Mouse (Mus musculus): ENCODE measurements around the gene Mical1. TPM values are rescaled to one million over a fixed set of nuclear protein-coding genes. Genes with fewer than 3 reads are reported as not detected.

The Mical1 gene
- total and polyA plus RNA-seq, 3 experiments: 1.3 to 15.7 TPM; not detected in 1

DNA sequence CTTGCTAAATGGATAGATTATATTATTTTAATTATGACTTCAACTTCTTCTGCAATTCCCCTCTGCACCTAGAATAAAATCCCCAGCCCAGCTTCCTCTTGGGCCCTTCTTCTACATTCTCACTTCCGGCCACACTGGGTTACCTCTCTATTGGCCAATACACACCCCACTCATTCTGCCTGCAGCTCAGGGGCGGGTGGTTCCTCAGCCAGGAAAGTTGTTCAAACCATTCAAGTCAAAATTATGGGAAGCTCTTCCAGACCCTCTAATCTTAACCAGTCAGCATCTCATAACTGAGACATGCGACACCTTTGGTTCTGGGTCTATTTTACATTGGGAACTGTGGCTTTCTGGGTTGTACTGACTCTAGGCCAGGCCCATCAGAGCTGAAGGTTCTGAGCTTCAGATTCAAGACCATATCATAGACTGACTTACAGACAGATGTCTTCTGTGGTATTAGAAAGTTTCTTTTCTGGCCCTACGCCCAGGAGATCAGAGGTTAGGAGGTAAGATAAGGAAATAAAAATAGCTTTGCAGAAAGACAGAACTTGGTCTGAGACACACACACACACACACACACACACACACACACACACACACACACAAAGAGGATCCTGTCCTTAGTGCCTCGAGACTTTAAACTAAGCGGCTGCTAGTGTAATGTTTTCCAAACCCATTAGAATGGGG is 2.2 kb upstream of the Mical1 start (continued):
- TF ChIP-seq NRF1 (IDR thresholded peaks at IDR 0.05; ENCODE audit: insufficient read depth, low read depth, low read length, poor library complexity, severe bottlenecking) (no peak), POLR2AphosphoS5 (IDR thresholded peaks at IDR 0.05; ENCODE audit: borderline replicate concordance, low read depth, low read length) (no peak), E2F4 (IDR thresholded peaks at IDR 0.05; ENCODE audit: borderline replicate concordance, low read depth, low read length) (no peak)

- Histone ChIP-seq H3K79me2 (ENCODE audit: control insufficient read depth, insufficient read depth, low read length, poor library complexity) (no peaks in the 10 kb centered on the region), H3K4me3 (ENCODE audit: control insufficient read depth in 1 of 2, insufficient read depth in 1 of 2, low read depth in 2 of 2, low read length in 2 of 2) (no peak overlapping the region), H3K36me3 (ENCODE audit: control insufficient read depth in 1 of 2, insufficient read depth in 2 of 2, low read length in 2 of 2) (peaks cover 0 to 29% of the 10 kb centered on the region in 2 experiments; a peak in 2 of 4 replicates), H3K9me3 (replicated peaks; ENCODE audit: insufficient read depth, low read length) (no peaks in the 10 kb centered on the region), H3K27ac (ENCODE audit: control insufficient read depth, low read depth, low read length) (peak overlapping the region; percentile 55), H3K9ac (ENCODE audit: control insufficient read depth, low read depth, low read length, poor library complexity, severe bottlenecking) (peak overlapping the region; percentile 31), H3K4me1 (ENCODE audit: control insufficient read depth in 1 of 2, insufficient read depth in 2 of 2, low read length in 2 of 2) (peaks cover 18 to 38% of the 10 kb centered on the region in 2 experiments), H3K27me3 (ENCODE audit: control insufficient read depth in 1 of 2, insufficient read depth in 2 of 2, low read length in 2 of 2) (no peaks in the 10 kb centered on the region)
- peak; percentile 44 for DNase-seq (ENCODE audit: low read depth, low spot score)
- TF ChIP-seq TAL1 (IDR thresholded peaks at IDR 0.05; ENCODE audit: low read length) (peak; percentile 68), ZKSCAN1 (IDR thresholded peaks at IDR 0.05; ENCODE audit: low read depth, low read length) (no peak), GATA1 (IDR thresholded peaks at IDR 0.05; ENCODE audit: low read depth, low read length) (peak; percentile 70), MAX (IDR thresholded peaks at IDR 0.05; ENCODE audit: low read length) (no peak), MYB (IDR thresholded peaks at IDR 0.05; ENCODE audit: low read depth, low read length) (no peak), POLR2AphosphoS5 (IDR thresholded peaks at IDR 0.05; ENCODE audit: borderline replicate concordance, low read depth, low read length) (no peak), SIN3A (IDR thresholded peaks at IDR 0.05; ENCODE audit: low read length) (no peak), KAT2A (conservative IDR thresholded peaks at IDR 0.05; ENCODE audit: low read depth, low read length) (no peak), ETS1 (IDR thresholded peaks at IDR 0.05; ENCODE audit: low read depth, low read length) (peak; percentile 66), HCFC1 (IDR thresholded peaks at IDR 0.05; ENCODE audit: low read depth, low read length) (no peak), CHD2 (IDR thresholded peaks at IDR 0.05; ENCODE audit: low read length) (no peak), MXI1 (IDR thresholded peaks at IDR 0.05; ENCODE audit: low read depth, low read length) (peak; percentile 47; the same call in 1 of the 2 replicates), GABPA (IDR thresholded peaks at IDR 0.05; ENCODE audit: low read depth, low read length) (no peak), EP300 (IDR thresholded peaks at IDR 0.05; ENCODE audit: low read depth in 1 of 2, low read length in 2 of 2) (peak; percentile 43 to 60), TCF12 (IDR thresholded peaks at IDR 0.05; ENCODE audit: low read depth, low read length) (peak; percentile 71), USF1 (IDR thresholded peaks at IDR 0.05; ENCODE audit: low read depth, low read length) (no peak), POLR2AphosphoS2 (IDR thresholded peaks at IDR 0.05; ENCODE audit: low read length) (no peak), SMC3 (IDR thresholded peaks at IDR 0.05; ENCODE audit: low read depth, low read length) (no peak), CHD1 (IDR thresholded peaks at IDR 0.05; ENCODE audit: low read depth, low read length) (no peak), MYC (IDR thresholded peaks at IDR 0.05; ENCODE audit: low read depth, low read length) (no peak), BHLHE40 (IDR thresholded peaks at IDR 0.05; ENCODE audit: borderline replicate concordance, low read depth, low read length) (no peak), MEF2A (IDR thresholded peaks at IDR 0.05; ENCODE audit: extremely low read depth, insufficient replicate concordance, low read depth, low read length, poor library complexity, severe bottlenecking) (0 out of 2 replicates have a peak, but pooled peaks have one; percentile 41), JUND (IDR thresholded peaks at IDR 0.05; ENCODE audit: low read depth, low read length) (no peak), USF2 (IDR thresholded peaks at IDR 0.05; ENCODE audit: borderline replicate concordance in 1 of 2, insufficient read depth in 1 of 2, low read depth in 1 of 2, low read length in 2 of 2) (no peak), MAFK (IDR thresholded peaks at IDR 0.05; ENCODE audit: borderline replicate concordance, low read depth, low read length) (no peak), NELFE (IDR thresholded peaks at IDR 0.05; ENCODE audit: low read depth, low read length) (no peak), ELF1 (IDR thresholded peaks at IDR 0.05; ENCODE audit: low read depth, low read length) (no peak), RCOR1 (IDR thresholded peaks at IDR 0.05; ENCODE audit: low read depth, low read length) (no peak), ZC3H11A (IDR thresholded peaks at IDR 0.05; ENCODE audit: low read depth, low read length) (no peak), MAZ (IDR thresholded peaks at IDR 0.05; ENCODE audit: low read depth, low read length) (no peak), ZNF384 (IDR thresholded peaks at IDR 0.05; ENCODE audit: low read depth, low read length) (no peak), CTCF (IDR thresholded peaks at IDR 0.05 in 2 of 3, conservative IDR thresholded peaks at IDR 0.05 in 1 of 3; ENCODE audit: control insufficient read depth in 1 of 3, insufficient read depth in 1 of 3, low read depth in 2 of 3, low read length in 3 of 3, poor library complexity in 1 of 3, severe bottlenecking in 1 of 3) (no peak)
Measured at GRCm38 (mm10) chr10:41474981-41475391, 1.1 kb upstream of the Mical1 start.
